Mouse (Mus musculus) myocyte (in vitro differentiated cells): Measurements from ENCODE around the gene Ramp2.

Experiments
- E2F4 ChIP-seq: IDR thresholded peaks from one replicate; pipeline ENCODE4 v1.6.1; 2011; ENCODE audit warnings: mild to moderate bottlenecking, control low read depth, moderate library complexity; ENCODE audit not compliant: insufficient read depth
- MAX ChIP-seq: IDR thresholded peaks from one replicate; pipeline ENCODE4 v1.6.1; 2011; ENCODE audit warnings: low read depth, mild to moderate bottlenecking, control low read depth
- POLR2A ChIP-seq: IDR thresholded peaks from one replicate; pipeline ENCODE4 v1.6.1; 2011; ENCODE audit warnings: low read depth, mild to moderate bottlenecking, control low read depth, moderate library complexity; ENCODE audit not compliant: insufficient read length
- POLR2AphosphoS2 ChIP-seq: IDR thresholded peaks from one replicate; pipeline ENCODE4 v1.6.1; 2011; ENCODE audit warnings: low read depth, control low read depth; ENCODE audit not compliant: insufficient read length
- SRF ChIP-seq: IDR thresholded peaks from one replicate; pipeline ENCODE4 v1.6.1; 2011; ENCODE audit warnings: low read depth; ENCODE audit not compliant: control insufficient read depth, insufficient read length
- TCF12 ChIP-seq: IDR thresholded peaks from one replicate; pipeline ENCODE4 v1.6.1; 2011; ENCODE audit warnings: mild to moderate bottlenecking, control low read depth; ENCODE audit not compliant: poor library complexity, insufficient read depth, severe bottlenecking
- USF1 ChIP-seq: IDR thresholded peaks from one replicate; pipeline ENCODE4 v1.6.1; 2011; ENCODE audit warnings: low read depth, mild to moderate bottlenecking, control low read depth, moderate library complexity

DNA sequence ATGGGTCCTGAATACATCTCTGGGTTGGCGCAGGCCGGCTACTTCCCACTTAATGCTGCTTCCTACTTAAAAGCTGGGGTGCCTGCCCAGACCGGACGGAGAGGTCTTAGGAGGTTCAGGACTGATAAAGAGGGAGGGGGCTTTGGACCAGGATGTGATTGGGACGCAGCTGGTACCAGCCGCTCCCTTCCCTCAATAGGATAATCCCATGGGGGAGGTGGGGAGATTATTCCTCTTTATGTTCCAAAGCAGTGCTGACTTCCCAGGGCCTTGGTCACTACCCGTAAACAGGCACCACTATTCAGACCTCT, 829 bp downstream of the Ramp2 start:
- TF ChIP-seq E2F4 (no peak), POLR2A (no peak), USF1 (no peak), MAX (no peak), POLR2AphosphoS2 (no peak), TCF12 (no peak), SRF (no peak)
